Mouse (Mus musculus): ENCODE data around the gene Sap25. TPM values are rescaled to one million over a fixed set of nuclear protein-coding genes. Genes with fewer than 3 reads are reported as not detected.

Sap25 gene
- polyA plus RNA-seq, 1 experiment from 2014 or later = 9.0 TPM

DNA sequence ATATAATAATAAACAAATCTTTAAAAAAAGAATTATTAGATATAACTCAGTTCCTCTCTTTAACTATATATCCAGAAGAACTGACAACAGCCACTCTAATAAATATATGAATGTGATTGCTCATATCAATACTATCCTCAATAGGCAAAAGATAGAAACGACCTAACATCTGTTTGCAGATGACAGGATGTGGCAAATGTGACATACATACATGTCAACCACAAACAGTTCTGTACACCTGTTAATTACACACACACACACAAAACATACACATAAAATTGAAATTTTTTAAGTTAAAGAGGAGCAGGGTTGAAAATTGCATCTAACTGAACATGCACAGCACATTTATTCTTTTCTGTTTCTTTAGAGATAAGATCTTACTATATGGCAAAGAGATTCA, 50.7 kb downstream of the Sap25 start:
- Histone ChIP-seq H3K4me2 (no peak overlapping the region), H3K4me3 (replicated peaks) (no peak overlapping the region), H3K27ac (no peak overlapping the region), H3K36me3 (replicated peaks) (no peaks in the 10 kb centered on the region), H3K27me3 (peaks cover 2% of the 10 kb centered on the region; the same call in 1 of the 2 replicates), H3K9me3 (no peaks in the 10 kb centered on the region), H3K4me1 (0 out of 2 replicates have a peak, but pooled peaks cover 3% of the 10 kb centered on the region), H3K9ac (no peak overlapping the region)
- ATAC-seq (ENCODE audit: low FRiP score) = no peak
- WGBS = 72% methylated on average over 1 of the region's 1 CpGs

Other genes with a start within 250 kb of the Sap25 start
- gene Zan, start 164.3 kb upstream of the Sap25 start, polyA plus RNA-seq (2016; fragmentation: Nextera tagmentation; extraction: Ambion mirVana) = 0.09 TPM in 2 replicates
- 61.6 and 62.1 TPM in 2 replicates for gene Pop7, start 138.8 kb upstream of the Sap25 start, polyA plus RNA-seq (2016; fragmentation: Nextera tagmentation; extraction: Ambion mirVana)
- gene Gigyf1, start 122.8 kb upstream of the Sap25 start, polyA plus RNA-seq (2016; fragmentation: Nextera tagmentation; extraction: Ambion mirVana) = 18.7 TPM in 2 replicates
- 0.38 and 0.47 TPM in 2 replicates for gene Epo, start 108.1 kb upstream of the Sap25 start, polyA plus RNA-seq (2016; fragmentation: Nextera tagmentation; extraction: Ambion mirVana)
- gene Gnb2, start 107.8 kb upstream of the Sap25 start, polyA plus RNA-seq (2016; fragmentation: Nextera tagmentation; extraction: Ambion mirVana) = 411 and 417 TPM in 2 replicates
- 76.1 and 80.3 TPM in 2 replicates for gene Actl6b, start 87.8 kb upstream of the Sap25 start, polyA plus RNA-seq (2016; fragmentation: Nextera tagmentation; extraction: Ambion mirVana)
- 1.1 and 1.7 TPM in 2 replicates for gene Tfr2, start 71.5 kb upstream of the Sap25 start, polyA plus RNA-seq (2016; fragmentation: Nextera tagmentation; extraction: Ambion mirVana)
- gene Mospd3, start 40.3 kb upstream of the Sap25 start, polyA plus RNA-seq (2016; fragmentation: Nextera tagmentation; extraction: Ambion mirVana) = 25.7 and 29.0 TPM in 2 replicates
- 30.6 and 39.7 TPM in 2 replicates for gene Pcolce, start 27.6 kb upstream of the Sap25 start, polyA plus RNA-seq (2016; fragmentation: Nextera tagmentation; extraction: Ambion mirVana)
- gene Fbxo24, start 12.3 kb upstream of the Sap25 start, polyA plus RNA-seq (2016; fragmentation: Nextera tagmentation; extraction: Ambion mirVana) = 0.26 and 0.45 TPM in 2 replicates
- 29.8 and 35.1 TPM in 2 replicates for gene Lrch4, start 12.2 kb upstream of the Sap25 start, polyA plus RNA-seq (2016; fragmentation: Nextera tagmentation; extraction: Ambion mirVana)
- 9.6 and 10.1 TPM in 2 replicates for gene Gm20605, start 12.2 kb upstream of the Sap25 start, polyA plus RNA-seq (2016; fragmentation: Nextera tagmentation; extraction: Ambion mirVana)
- not detected in 2 replicates for gene Irs3, start 4.4 kb downstream of the Sap25 start, polyA plus RNA-seq (2016; fragmentation: Nextera tagmentation; extraction: Ambion mirVana)
- gene Agfg2, start 43.4 kb downstream of the Sap25 start, polyA plus RNA-seq (2016; fragmentation: Nextera tagmentation; extraction: Ambion mirVana) = 28.2 and 31.1 TPM in 2 replicates
- 19.5 and 22.6 TPM in 2 replicates for gene Nyap1, start 100.3 kb downstream of the Sap25 start, polyA plus RNA-seq (2016; fragmentation: Nextera tagmentation; extraction: Ambion mirVana)
- 68.6 and 73.2 TPM in 2 replicates for gene Tsc22d4, start 104.4 kb downstream of the Sap25 start, polyA plus RNA-seq (2016; fragmentation: Nextera tagmentation; extraction: Ambion mirVana)
- 55.7 and 60.1 TPM in 2 replicates for gene Ppp1r35, start 137.5 kb downstream of the Sap25 start, polyA plus RNA-seq (2016; fragmentation: Nextera tagmentation; extraction: Ambion mirVana)
- gene Mepce, start 146.3 kb downstream of the Sap25 start, polyA plus RNA-seq (2016; fragmentation: Nextera tagmentation; extraction: Ambion mirVana) = 13.4 and 15.4 TPM in 2 replicates
- gene Zcwpw1, start 146.5 kb downstream of the Sap25 start, polyA plus RNA-seq (2016; fragmentation: Nextera tagmentation; extraction: Ambion mirVana) = 14.6 and 15.2 TPM in 2 replicates
- gene Pilra, start 194.9 kb downstream of the Sap25 start, polyA plus RNA-seq (2016; fragmentation: Nextera tagmentation; extraction: Ambion mirVana) = 0.13 and 0.22 TPM in 2 replicates
- gene Pilrb1, start 216.8 kb downstream of the Sap25 start, polyA plus RNA-seq (2016; fragmentation: Nextera tagmentation; extraction: Ambion mirVana) = not detected in 2 replicates
- not detected in 2 replicates for gene Pilrb2, start 230.5 kb downstream of the Sap25 start, polyA plus RNA-seq (2016; fragmentation: Nextera tagmentation; extraction: Ambion mirVana)

All from forebrain, embryonic 12.5 days (tissue).